Mouse (Mus musculus) stomach, embryonic 14.5 days (tissue): ENCODE measurements around the gene 4933414I15Rik. TPM values are rescaled to one million over a fixed set of nuclear protein-coding genes. Genes with fewer than 3 reads are reported as not detected.

ENCODE experiments used
- ATAC-seq: fragments of 200-750 bp; cut with Nextera tagmentation; 2 replicates; pipeline ENCODE4 v1.8.0; 2017; ENCODE audit warnings: low read depth, moderate TSS enrichment; ENCODE audit not compliant: insufficient number of reproducible peaks, insufficient read depth, low FRiP score
- H3K27ac ChIP-seq: fragments of 300-500 bp; sonication (generic); 2 replicates; pipeline ENCODE4 v1.5.1; 2014; ENCODE audit warnings: mild to moderate bottlenecking, low read length, moderate library complexity, mixed read lengths
- H3K27me3 ChIP-seq: fragments of 300-500 bp; sonication (generic); 2 replicates; pipeline ENCODE4 v1.6.1; 2014; ENCODE audit warnings: low read length, control low read depth, mixed read lengths; ENCODE audit not compliant: control insufficient read depth, insufficient read depth
- H3K36me3 ChIP-seq: fragments of 300-500 bp; sonication (generic); 2 replicates; pipeline ENCODE4 v1.6.1; 2014; ENCODE audit warnings: mild to moderate bottlenecking, control low read depth, low read length, moderate library complexity, mixed read lengths; ENCODE audit not compliant: control insufficient read depth, insufficient read depth
- H3K4me1 ChIP-seq: fragments of 300-500 bp; sonication (generic); 2 replicates; pipeline ENCODE4 v1.6.1; 2014; ENCODE audit warnings: low read length, control low read depth, mixed read lengths; ENCODE audit not compliant: control insufficient read depth, insufficient read depth
- H3K4me2 ChIP-seq: fragments of 300-500 bp; sonication (generic); replicated peaks from 2 replicates; pipeline ENCODE4 v1.6.1; 2014; ENCODE audit warnings: low read depth, low read length, control low read depth
- H3K4me3 ChIP-seq: fragments of 300-500 bp; sonication (generic); 2 replicates; pipeline ENCODE4 v1.5.1; 2014; ENCODE audit warnings: low read depth, low read length, control low read depth
- H3K9ac ChIP-seq: fragments of 300-500 bp; sonication (generic); replicated peaks from 2 replicates; pipeline ENCODE4 v1.6.1; 2014; ENCODE audit warnings: low read depth, mild to moderate bottlenecking, control low read depth, low read length, moderate library complexity, mixed read lengths
- H3K9me3 ChIP-seq: fragments of 300-500 bp; sonication (generic); 2 replicates; pipeline ENCODE4 v1.6.1; 2016; ENCODE audit warnings: low read depth, low read length, control low read depth; ENCODE audit not compliant: control insufficient read depth
- WGBS: fragments of 180-500 bp; shearing (Covaris S2); extraction: QIAGEN DNeasy Blood & Tissue Kit; methylation state at CpG from one replicate; pipeline ENCODE4 v1.1.7; 2014; 5-methylcytosine and 5-hydroxymethylcytosine counted together
- polyA plus RNA-seq: library from polyadenylated mRNA; unstranded; fragments of >200 nt; fragmentation: Nextera tagmentation; extraction: Ambion mirVana; gene quantifications from 2 replicates; pipeline ENCODE4 v1.2.1, GENCODE M21; 2014

Gene 4933414I15Rik
- polyA plus RNA-seq, 1 experiment from 2014 or later: not detected

DNA sequence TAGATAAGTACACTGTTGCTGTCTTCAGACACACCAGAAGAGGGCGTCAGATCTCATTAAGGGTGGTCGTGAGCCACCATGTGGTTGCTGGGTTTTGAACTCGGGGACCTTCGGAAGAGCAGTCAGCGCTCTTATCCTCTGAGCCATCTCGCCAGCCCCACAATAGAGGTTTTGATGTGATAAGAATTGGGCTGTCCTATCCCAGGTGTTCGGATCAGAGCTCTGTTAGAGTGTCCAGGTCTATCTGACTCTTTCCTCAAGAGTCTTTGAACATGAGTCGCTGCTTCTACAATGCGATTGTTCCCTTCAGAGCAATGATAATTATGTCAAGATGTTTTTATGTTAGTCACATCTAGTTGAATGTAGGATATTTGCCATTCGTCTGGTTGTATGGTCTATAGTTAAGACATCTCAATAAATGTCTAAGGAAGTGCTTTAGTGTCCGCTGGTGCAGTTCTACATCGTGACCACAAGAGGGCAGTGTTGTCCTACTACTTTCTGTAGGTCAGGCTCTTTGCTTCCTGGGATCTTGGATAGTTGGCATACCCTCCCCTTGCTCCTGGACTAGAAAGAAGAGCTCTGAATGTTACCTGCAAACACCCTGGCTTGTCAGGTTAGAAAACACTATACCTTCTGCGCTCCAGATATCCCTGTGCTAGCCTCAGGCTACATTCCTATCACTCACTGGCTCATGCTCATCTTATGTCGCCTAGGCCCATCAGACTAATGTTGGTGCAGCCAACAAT is 3.8 kb downstream of the 4933414I15Rik start:
- Histone ChIP-seq H3K27me3 (no peaks in the 10 kb centered on the region), H3K4me2 (no peak overlapping the region), H3K9ac (no peak overlapping the region), H3K36me3 (no peaks in the 10 kb centered on the region), H3K4me3 (no peak overlapping the region), H3K9me3 (no peaks in the 10 kb centered on the region), H3K4me1 (no peaks in the 10 kb centered on the region), H3K27ac (no peak overlapping the region)
- ATAC-seq: no peak; the same call in 1 of the 2 replicates
- WGBS: 31% methylated on average over 14 of the region's 14 CpGs

DNA sequence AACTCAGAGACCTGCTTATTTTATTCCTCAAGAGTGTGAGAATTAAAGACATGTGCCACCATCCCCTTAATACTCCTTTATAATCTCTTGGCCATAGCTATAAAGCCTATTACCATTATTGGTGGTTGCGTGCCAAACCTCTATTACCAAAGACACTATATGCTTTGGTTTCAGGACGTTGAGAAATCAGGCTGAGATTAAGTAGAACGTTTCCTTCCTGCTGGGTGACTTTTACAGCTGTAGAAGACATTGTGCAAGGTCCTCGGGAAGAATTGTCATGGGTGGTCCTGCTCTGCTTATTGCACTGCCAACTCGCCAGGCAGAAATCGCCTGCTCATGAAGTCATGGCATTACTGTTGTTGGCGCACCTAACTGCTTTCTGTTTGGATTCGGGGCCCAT is 5.1 kb downstream of the 4933414I15Rik start:
- no peaks in the 10 kb centered on the region for H3K36me3 ChIP-seq
- H3K9ac ChIP-seq: no peak overlapping the region
- H3K4me2 ChIP-seq: no peak overlapping the region
- no peaks in the 10 kb centered on the region for H3K4me1 ChIP-seq
- no peaks in the 10 kb centered on the region for H3K9me3 ChIP-seq
- H3K27me3 ChIP-seq: no peaks in the 10 kb centered on the region
- H3K4me3 ChIP-seq: no peak overlapping the region
- ATAC-seq: no peak
- H3K27ac ChIP-seq: no peak overlapping the region
- WGBS: 75% methylated on average over 8 of the region's 8 CpGs

DNA sequence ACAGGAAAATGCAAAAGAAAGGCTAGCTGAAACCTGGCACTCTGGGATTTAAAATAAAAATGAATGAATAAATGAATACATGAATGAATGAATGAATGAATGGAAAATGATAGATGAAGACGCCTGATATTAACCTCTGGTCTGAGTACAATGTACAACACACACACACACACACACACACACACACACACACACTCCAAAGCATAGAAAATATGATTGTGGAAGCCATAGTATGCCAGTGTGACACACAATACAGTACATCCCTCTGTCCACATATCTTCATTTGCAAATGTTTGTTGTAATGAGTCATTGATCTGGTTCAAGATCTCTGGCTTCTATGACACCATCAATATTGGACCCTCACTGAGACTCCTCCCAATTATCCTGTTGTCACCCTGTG is 11.5 kb downstream of the 4933414I15Rik start:
- no peaks in the 10 kb centered on the region for H3K4me1 ChIP-seq
- no peak for ATAC-seq
- H3K9ac ChIP-seq: no peak overlapping the region
- H3K36me3 ChIP-seq: no peaks in the 10 kb centered on the region
- no peak overlapping the region; the same call in 1 of the 2 replicates for H3K4me3 ChIP-seq
- no peak overlapping the region for H3K27ac ChIP-seq
- no peaks in the 10 kb centered on the region for H3K27me3 ChIP-seq
- H3K9me3 ChIP-seq: no peaks in the 10 kb centered on the region
- 79% methylated on average over 1 of the region's 1 CpGs for WGBS
- peak overlapping the region; percentile 97; the same call in 1 of the 2 replicates for H3K4me2 ChIP-seq

DNA sequence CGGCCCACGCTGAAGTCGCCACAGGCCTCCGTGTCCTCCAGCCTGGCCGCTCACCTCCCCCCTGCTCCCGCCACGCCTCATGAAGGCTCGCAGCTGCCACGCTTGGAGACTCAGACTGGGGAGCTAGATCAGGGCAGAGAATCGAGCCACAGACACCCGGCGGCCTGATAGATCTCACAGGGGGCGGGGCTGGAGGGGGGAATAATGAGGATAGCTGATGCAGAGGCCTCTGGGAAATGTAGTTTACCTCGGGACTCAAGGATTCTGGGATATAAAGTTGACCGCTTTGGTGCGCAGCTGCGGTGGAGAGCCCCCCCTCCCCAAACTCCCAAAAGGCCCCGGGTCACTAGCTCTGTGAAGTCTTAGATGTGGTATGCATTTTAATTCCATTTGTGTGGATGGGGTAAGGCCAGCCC is 12.1 kb downstream of the 4933414I15Rik start, which contains the start of gene Zfp354b:
Gene Zfp354b, minus strand, starts transcription at position 183 of the 416 bp plus-strand sequence.
- no peak within 1 kb of the TSS for H3K27ac ChIP-seq
- no peaks in the 10 kb centered on the region for H3K9me3 ChIP-seq
- peak within 1 kb of the TSS; percentile 54 for H3K4me3 ChIP-seq
- no peaks in the 10 kb centered on the region for H3K27me3 ChIP-seq
- no peaks in the 10 kb centered on the region for H3K36me3 ChIP-seq
- WGBS: under 1% methylated on average over 18 of the region's 18 CpGs
- H3K4me1 ChIP-seq: no peaks in the 10 kb centered on the region
- H3K9ac ChIP-seq: peak within 1 kb of the TSS; percentile 47
- ATAC-seq: peak; percentile 94
- H3K4me2 ChIP-seq: peak within 1 kb of the TSS; percentile 97

DNA sequence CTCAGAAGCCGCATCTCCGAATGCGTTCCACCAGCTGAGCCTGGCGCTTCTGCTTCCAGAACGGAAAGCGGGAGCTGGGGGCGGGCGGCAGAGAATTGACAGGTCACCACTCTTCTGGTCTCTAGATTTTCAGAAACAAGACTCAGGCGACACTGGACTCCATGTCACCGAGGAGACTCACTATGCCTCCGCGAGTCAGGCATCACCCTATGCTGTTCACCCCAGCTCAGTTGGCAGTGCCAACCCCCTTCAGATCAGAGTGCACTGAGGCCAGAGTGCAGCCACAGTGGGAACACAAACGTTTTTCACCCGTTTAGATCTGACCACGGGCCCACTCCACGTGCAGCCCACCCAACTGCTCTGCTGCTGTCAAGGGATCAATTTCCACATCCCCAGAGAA is 12.5 kb downstream of the 4933414I15Rik start:
- H3K4me1 ChIP-seq: no peaks in the 10 kb centered on the region
- H3K4me2 ChIP-seq: peak overlapping the region; percentile 97
- H3K4me3 ChIP-seq: peak overlapping the region; percentile 54
- H3K9me3 ChIP-seq: no peaks in the 10 kb centered on the region
- 3% methylated on average over 16 of the region's 16 CpGs for WGBS
- H3K27me3 ChIP-seq: no peaks in the 10 kb centered on the region
- peak overlapping the region; percentile 47 for H3K9ac ChIP-seq
- no peak overlapping the region for H3K27ac ChIP-seq
- peak; percentile 69; the same call in 1 of the 2 replicates for ATAC-seq
- no peaks in the 10 kb centered on the region for H3K36me3 ChIP-seq

DNA sequence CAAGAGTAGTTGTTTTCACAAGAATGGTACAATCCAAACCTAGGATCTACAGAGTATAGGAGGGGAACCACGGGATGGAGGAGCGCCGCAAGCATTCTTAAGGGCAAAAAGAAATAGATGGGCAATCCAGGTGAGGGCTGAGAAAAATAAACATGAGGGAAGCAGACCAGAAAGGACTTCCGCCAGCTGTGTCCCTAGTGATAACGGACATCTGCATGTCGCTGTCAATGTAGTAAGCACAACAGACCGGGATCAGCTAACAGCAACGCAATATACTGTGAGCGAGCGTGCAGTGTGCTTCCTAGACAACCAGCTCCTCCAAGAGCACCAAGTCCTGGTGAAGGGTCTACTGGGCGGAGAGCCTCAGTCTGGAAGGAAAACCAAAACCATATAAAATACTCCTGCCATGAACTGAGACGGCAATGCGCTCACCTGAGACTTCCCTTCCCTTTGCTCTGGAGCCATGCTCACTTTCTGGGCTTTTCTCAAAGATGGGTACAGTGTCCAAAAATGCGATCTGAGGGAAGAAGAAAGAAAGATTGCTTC is 13.0 kb downstream of the 4933414I15Rik start:
- 20% methylated on average over 14 of the region's 14 CpGs for WGBS
- Histone ChIP-seq H3K27me3 (no peaks in the 10 kb centered on the region), H3K9ac (peak overlapping the region; percentile 47)

DNA sequence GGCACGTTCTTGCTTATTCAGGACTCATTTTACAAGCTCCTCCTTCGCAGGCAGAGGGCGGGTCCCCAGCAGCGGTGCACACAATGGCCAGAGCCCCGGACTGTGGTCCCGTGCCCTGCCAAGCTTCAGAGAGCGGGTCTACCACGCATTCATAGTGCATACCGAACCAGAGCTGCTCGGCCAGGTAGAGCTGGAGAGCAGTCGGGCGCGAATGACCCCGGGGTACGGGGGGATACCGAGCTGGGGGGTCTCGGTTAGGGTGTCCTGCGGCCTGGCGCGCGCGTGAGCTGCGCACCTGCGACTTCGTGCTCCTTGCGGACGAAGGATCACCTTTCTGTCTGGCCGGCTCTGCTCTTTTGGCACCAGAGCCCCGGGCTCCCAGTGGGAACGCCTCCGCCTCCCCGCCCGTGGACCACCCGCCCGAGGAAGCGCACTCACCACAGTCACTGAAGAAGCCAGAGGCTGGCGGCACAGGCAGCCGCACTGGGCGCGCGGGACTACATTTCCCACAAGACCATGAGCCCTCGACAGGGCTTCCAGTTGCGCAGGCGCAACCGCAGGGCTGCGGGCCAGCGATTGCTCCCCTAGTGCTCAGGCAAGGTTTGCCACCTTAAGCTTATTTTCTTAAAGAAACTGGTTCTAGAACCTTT is 27.8 kb downstream of the 4933414I15Rik start, which contains the start of gene Zfp2:
Gene Zfp2, minus strand, starts transcription at position 495 of the 650 bp plus-strand sequence.
- H3K27ac ChIP-seq: no peak within 1 kb of the TSS
- no peaks in the 10 kb centered on the region for H3K27me3 ChIP-seq
- peaks cover 13% of the 10 kb centered on the region for H3K36me3 ChIP-seq
- H3K9me3 ChIP-seq: no peaks in the 10 kb centered on the region
- H3K4me2 ChIP-seq: peak within 1 kb of the TSS; percentile 22
- H3K9ac ChIP-seq: peak within 1 kb of the TSS; percentile 72
- no peaks in the 10 kb centered on the region for H3K4me1 ChIP-seq
- WGBS: 2% methylated on average over 47 of the region's 47 CpGs
- peak; percentile 95 for ATAC-seq
- peak within 1 kb of the TSS; percentile 77 for H3K4me3 ChIP-seq

More for the DNA sequence above, 13.0 kb downstream of the 4933414I15Rik start:
- no peak for ATAC-seq
- Histone ChIP-seq H3K9me3 (no peaks in the 10 kb centered on the region), H3K4me2 (peak overlapping the region; percentile 97), H3K4me1 (no peaks in the 10 kb centered on the region), H3K36me3 (no peaks in the 10 kb centered on the region), H3K4me3 (peak overlapping the region; percentile 54), H3K27ac (no peak overlapping the region)

DNA sequence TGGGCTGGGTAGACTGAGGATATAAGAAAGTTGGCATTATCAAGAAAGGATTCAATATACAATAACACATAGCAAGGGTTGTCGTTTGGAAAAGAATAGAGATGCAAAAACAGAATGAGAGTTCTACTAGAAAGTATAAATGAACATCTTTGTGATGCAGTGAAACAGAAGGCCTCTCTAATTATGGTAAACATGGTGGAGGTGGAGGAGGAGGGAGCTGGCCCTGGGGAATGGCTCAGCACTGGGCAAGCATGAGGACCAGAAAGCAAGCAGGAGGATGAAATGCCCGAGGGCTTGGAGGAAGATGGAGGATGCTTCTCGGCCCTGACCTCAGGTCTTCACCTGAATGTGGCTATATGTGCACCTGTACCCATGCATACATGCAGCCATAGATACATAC is 29.1 kb downstream of the 4933414I15Rik start:
- H3K27me3 ChIP-seq: no peaks in the 10 kb centered on the region
- H3K4me2 ChIP-seq: no peak overlapping the region
- H3K9me3 ChIP-seq: no peaks in the 10 kb centered on the region
- H3K4me1 ChIP-seq: no peaks in the 10 kb centered on the region
- peaks cover 26% of the 10 kb centered on the region for H3K36me3 ChIP-seq
- H3K27ac ChIP-seq: no peak overlapping the region
- H3K9ac ChIP-seq: no peak overlapping the region
- no peak overlapping the region for H3K4me3 ChIP-seq
- WGBS: 92% methylated on average over 3 of the region's 3 CpGs
- ATAC-seq: no peak
